Mouse (Mus musculus) liver, embryonic 16.5 days (tissue): ENCODE data around the gene Ankdd1a. TPM values are rescaled to one million over a fixed set of nuclear protein-coding genes. Genes with fewer than 3 reads are reported as not detected.

Source experiments
- ATAC-seq: fragments of 200-750 bp; cut with Nextera tagmentation; 2 replicates; pipeline ENCODE4 v1.8.0; 2017; ENCODE audit warnings: low read depth, mild to moderate bottlenecking, moderate number of reproducible peaks, moderate library complexity
- H3K27ac ChIP-seq: fragments of 300-500 bp; sonication (generic); 2 replicates; pipeline ENCODE4 v1.5.1; 2014; ENCODE audit warnings: mild to moderate bottlenecking, low read length
- H3K27me3 ChIP-seq: fragments of 300-500 bp; sonication (generic); 2 replicates; pipeline ENCODE4 v1.6.1; 2014; ENCODE audit warnings: low read depth, low read length, mixed read lengths; ENCODE audit not compliant: control insufficient read depth, insufficient read depth
- H3K36me3 ChIP-seq: fragments of 300-500 bp; sonication (generic); 2 replicates; pipeline ENCODE4 v1.6.1; 2014; ENCODE audit warnings: mild to moderate bottlenecking; ENCODE audit not compliant: control insufficient read depth, insufficient read depth
- H3K4me1 ChIP-seq: fragments of 300-500 bp; sonication (generic); 2 replicates; pipeline ENCODE4 v1.6.1; 2014; ENCODE audit warnings: low read depth, low read length, mixed read lengths; ENCODE audit not compliant: control insufficient read depth
- H3K4me2 ChIP-seq: fragments of 300-500 bp; sonication (generic); 2 replicates; pipeline ENCODE4 v1.6.1; 2014; ENCODE audit warnings: low read depth, low read length, mixed read lengths
- H3K4me3 ChIP-seq: fragments of 300-500 bp; sonication (generic); 2 replicates; pipeline ENCODE4 v1.5.1; 2014; ENCODE audit warnings: low read depth, mild to moderate bottlenecking, low read length
- H3K9ac ChIP-seq: fragments of 300-500 bp; sonication (generic); 2 replicates; pipeline ENCODE4 v1.6.1; 2014; ENCODE audit warnings: low read depth, low read length
- H3K9me3 ChIP-seq: fragments of 300-500 bp; sonication (generic); replicated peaks from 2 replicates; pipeline ENCODE4 v1.6.1; 2016; ENCODE audit warnings: low read length; ENCODE audit not compliant: control insufficient read depth
- WGBS: fragments of 180-500 bp; shearing (Covaris S2); extraction: QIAGEN DNeasy Blood & Tissue Kit; methylation state at CpG from one replicate; pipeline ENCODE4 v1.1.7; 2014; ENCODE audit not compliant: insufficient replicate concordance; 5-methylcytosine and 5-hydroxymethylcytosine counted together
- polyA plus RNA-seq: library from polyadenylated mRNA; unstranded; fragments of >200 nt; fragmentation: Nextera tagmentation; extraction: Ambion mirVana; gene quantifications from 2 replicates; pipeline ENCODE4 v1.2.1, GENCODE M21; 2015

Gene Ankdd1a
- polyA plus RNA-seq, 1 experiment from 2014 or later = 0.06 TPM

DNA sequence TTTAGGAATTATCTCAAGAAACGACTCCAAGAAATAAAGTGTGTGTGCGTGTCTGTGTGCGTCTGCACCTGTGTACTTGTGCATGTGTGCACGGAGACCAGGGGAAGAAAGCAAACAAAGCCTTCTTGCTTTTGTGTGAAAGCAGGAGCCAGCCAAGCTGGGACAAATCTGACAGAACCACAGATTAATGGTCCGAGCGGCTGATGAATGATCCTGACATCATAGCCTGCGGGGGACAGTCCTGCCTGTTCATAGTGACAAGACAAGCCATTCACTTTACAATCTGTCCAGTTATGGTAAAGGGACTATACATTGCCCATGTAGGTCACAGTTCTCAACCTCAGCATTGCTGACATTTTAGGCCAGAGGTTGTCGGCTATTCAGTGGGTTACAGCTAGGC, 28.3 kb upstream of the Ankdd1a start:
- no peaks in the 10 kb centered on the region for H3K27me3 ChIP-seq
- H3K9ac ChIP-seq = no peak overlapping the region
- ATAC-seq = no peak
- no peak overlapping the region for H3K27ac ChIP-seq
- H3K4me2 ChIP-seq = no peak overlapping the region
- peaks cover 6% of the 10 kb centered on the region; the same call in 1 of the 2 replicates for H3K36me3 ChIP-seq
- no peak overlapping the region for H3K4me3 ChIP-seq
- WGBS = 87% methylated on average over 8 of the region's 8 CpGs
- peaks cover 59% of the 10 kb centered on the region for H3K4me1 ChIP-seq
- H3K9me3 ChIP-seq = no peaks in the 10 kb centered on the region

DNA sequence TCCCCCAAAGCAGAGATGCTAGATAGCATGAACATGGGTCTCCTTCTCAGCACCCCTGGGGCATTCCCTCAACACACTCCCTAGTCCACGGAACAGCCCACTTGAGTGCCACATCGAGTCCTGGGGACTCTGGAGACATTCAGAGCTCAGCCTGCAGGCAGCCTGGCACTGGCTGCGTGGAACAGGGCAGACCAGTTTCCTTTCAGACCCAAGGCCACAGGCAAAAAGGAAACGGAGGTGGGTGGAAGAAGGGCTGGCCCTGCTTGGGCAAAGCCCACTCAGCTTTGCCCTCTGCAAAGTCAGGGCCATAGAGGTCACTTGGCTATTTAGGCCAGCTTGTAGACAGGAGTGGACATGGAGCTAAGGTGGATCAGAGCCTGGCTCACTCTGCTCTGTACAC, 27.9 kb upstream of the Ankdd1a start:
- Histone ChIP-seq H3K9ac (no peak overlapping the region), H3K9me3 (no peaks in the 10 kb centered on the region), H3K27me3 (no peaks in the 10 kb centered on the region), H3K4me3 (no peak overlapping the region), H3K4me1 (peaks cover 55% of the 10 kb centered on the region), H3K4me2 (no peak overlapping the region), H3K36me3 (peaks cover 1% of the 10 kb centered on the region; the same call in 1 of the 2 replicates), H3K27ac (no peak overlapping the region)
- WGBS = 49% methylated on average over 4 of the region's 4 CpGs
- no peak for ATAC-seq

- peak overlapping the region; percentile 73 for H3K27ac ChIP-seq
- H3K27me3 ChIP-seq = no peaks in the 10 kb centered on the region
- ATAC-seq = no peak
- H3K4me2 ChIP-seq = no peak overlapping the region
- WGBS = 77% methylated on average over 5 of the region's 5 CpGs
- no peaks in the 10 kb centered on the region for H3K9me3 ChIP-seq
- H3K36me3 ChIP-seq = no peaks in the 10 kb centered on the region
- no peak overlapping the region for H3K9ac ChIP-seq
- H3K4me3 ChIP-seq = no peak overlapping the region
- peaks cover 54% of the 10 kb centered on the region for H3K4me1 ChIP-seq
These were observed 27.1 kb upstream of the Ankdd1a start for GRCm38 (mm10) chr9:65547111-65547510.

- Histone ChIP-seq H3K27ac (peak overlapping the region; percentile 73), H3K4me2 (no peak overlapping the region), H3K4me1 (peaks cover 54% of the 10 kb centered on the region), H3K9ac (peak overlapping the region; percentile 34), H3K36me3 (no peaks in the 10 kb centered on the region), H3K9me3 (no peaks in the 10 kb centered on the region), H3K27me3 (no peaks in the 10 kb centered on the region), H3K4me3 (no peak overlapping the region)
- ATAC-seq = peak; percentile 57
- WGBS = 23% methylated on average over 4 of the region's 4 CpGs
These were observed 26.4 kb upstream of the Ankdd1a start for GRCm38 (mm10) chr9:65546413-65546695.

- no peak overlapping the region for H3K4me3 ChIP-seq
- peak overlapping the region; percentile 73 for H3K27ac ChIP-seq
- no peaks in the 10 kb centered on the region for H3K36me3 ChIP-seq
- 64% methylated on average over 10 of the region's 10 CpGs for WGBS
- H3K9ac ChIP-seq = no peak overlapping the region; the same call in none of the 2 replicates
- no peaks in the 10 kb centered on the region for H3K9me3 ChIP-seq
- peaks cover 53% of the 10 kb centered on the region for H3K4me1 ChIP-seq
- ATAC-seq = no peak
- H3K27me3 ChIP-seq = no peaks in the 10 kb centered on the region
- 0 out of 2 replicates have a peak overlapping the region, but pooled peaks have one; percentile 6 for H3K4me2 ChIP-seq
These were observed 25.8 kb upstream of the Ankdd1a start for GRCm38 (mm10) chr9:65545635-65546412.

DNA sequence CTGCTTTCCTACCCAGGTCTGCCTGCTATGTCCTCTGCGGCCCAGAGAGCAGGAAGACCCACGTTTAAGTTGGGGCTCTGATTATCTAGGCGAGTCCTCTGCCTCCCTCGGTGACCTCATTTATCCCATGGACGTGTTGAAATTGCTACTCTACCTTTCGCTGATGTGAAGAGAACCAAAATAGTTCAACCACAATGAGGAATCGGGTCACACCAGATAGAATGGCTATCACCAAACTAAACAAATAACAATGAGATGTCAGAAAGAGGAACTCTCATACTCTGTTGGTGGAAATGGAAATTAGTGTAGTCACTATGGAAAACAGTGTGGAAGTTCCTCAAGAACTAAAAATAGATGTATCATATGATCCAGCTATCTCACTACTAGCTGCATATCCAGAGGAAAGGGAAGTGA, 22.1 kb upstream of the Ankdd1a start:
- WGBS = 17% methylated on average over 7 of the region's 7 CpGs
- ATAC-seq = peak; percentile 20
- Histone ChIP-seq H3K9me3 (no peaks in the 10 kb centered on the region), H3K36me3 (no peaks in the 10 kb centered on the region), H3K27me3 (no peaks in the 10 kb centered on the region), H3K4me3 (no peak overlapping the region), H3K4me2 (no peak overlapping the region), H3K9ac (peak overlapping the region; percentile 29; the same call in 1 of the 2 replicates), H3K4me1 (peaks cover 41% of the 10 kb centered on the region), H3K27ac (peak overlapping the region; percentile 89)

DNA sequence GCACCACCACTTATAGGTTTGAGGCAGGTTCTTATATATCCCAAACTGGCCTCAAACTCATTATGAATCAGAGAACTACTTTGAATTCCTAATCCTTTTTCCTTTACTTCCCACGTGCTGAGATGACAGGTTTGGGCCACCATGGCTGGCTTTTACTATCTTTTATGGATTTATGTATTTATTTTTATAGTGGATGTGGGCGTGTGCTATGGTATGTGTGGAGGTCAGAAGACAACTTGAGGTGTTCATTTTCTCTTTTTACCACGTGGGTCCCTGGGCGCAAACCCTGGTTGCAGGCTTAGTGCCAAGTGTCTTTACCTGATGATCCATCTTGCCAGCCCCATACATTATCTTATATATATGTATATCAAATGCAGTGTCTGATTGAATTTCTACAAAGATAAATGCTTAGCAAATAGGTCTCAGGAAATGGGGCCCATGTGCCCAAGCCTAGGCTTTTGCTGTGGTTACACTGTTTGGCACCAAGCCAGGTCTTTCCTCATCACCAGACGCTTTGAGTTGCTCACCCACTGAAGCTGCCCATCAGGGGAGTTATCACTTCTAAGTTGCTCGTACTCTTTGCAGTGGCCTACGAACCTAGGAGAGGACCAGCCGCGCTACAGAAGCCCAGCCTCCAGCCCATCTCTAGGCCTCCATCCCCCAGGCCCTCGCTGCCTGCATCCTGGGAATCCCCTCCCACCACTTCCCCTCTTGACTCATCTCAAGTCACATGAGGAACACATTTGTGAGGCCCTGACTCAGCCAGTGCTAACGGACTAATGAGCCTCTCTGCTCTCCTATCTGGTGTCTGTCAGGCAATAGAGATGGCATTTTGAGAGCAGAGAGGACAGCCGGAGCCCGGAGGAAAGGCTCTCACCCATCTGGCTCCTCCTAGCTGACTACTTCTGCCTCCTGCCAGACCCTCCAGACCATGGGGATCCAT, 21.4 kb upstream of the Ankdd1a start:
- no peaks in the 10 kb centered on the region for H3K27me3 ChIP-seq
- peaks cover 38% of the 10 kb centered on the region for H3K4me1 ChIP-seq
- WGBS = 26% methylated on average over 13 of the region's 13 CpGs
- H3K4me3 ChIP-seq = no peak overlapping the region
- H3K27ac ChIP-seq = peak overlapping the region; percentile 89
- ATAC-seq = peak; percentile 66
- H3K36me3 ChIP-seq = no peaks in the 10 kb centered on the region
- H3K9me3 ChIP-seq = no peaks in the 10 kb centered on the region
- no peak overlapping the region for H3K4me2 ChIP-seq
- peak overlapping the region; percentile 29; the same call in 1 of the 2 replicates for H3K9ac ChIP-seq

GRCm38 (mm10) chr9:65539697-65540096, 19.7 kb upstream of the Ankdd1a start:
- ATAC-seq = no peak
- Histone ChIP-seq H3K27ac (no peak overlapping the region), H3K27me3 (no peaks in the 10 kb centered on the region), H3K4me1 (peaks cover 32% of the 10 kb centered on the region), H3K9ac (no peak overlapping the region), H3K4me3 (no peak overlapping the region), H3K36me3 (no peaks in the 10 kb centered on the region), H3K9me3 (no peaks in the 10 kb centered on the region), H3K4me2 (no peak overlapping the region)
- WGBS = 66% methylated on average over 9 of the region's 9 CpGs
